Mouse (Mus musculus) thymus, postnatal 10 days (tissue): ENCODE measurements at regions not wholly inside any gene's neighbourhood (a gene's known extent, or its start where the extent isn't known, plus 50 kb on each side); places are given as distances from the start of the nearest gene placed in this dataset.
A peak's percentile ranks its signal among the peaks of the same experiment; 100 is the strongest.

Experiments
- DNase-seq, 2 experiments: peaks; one replicate each; pipeline ENCODE4 v3.0.0; 2021; ENCODE audit warnings: low spot score in 2 of 2

DNA sequence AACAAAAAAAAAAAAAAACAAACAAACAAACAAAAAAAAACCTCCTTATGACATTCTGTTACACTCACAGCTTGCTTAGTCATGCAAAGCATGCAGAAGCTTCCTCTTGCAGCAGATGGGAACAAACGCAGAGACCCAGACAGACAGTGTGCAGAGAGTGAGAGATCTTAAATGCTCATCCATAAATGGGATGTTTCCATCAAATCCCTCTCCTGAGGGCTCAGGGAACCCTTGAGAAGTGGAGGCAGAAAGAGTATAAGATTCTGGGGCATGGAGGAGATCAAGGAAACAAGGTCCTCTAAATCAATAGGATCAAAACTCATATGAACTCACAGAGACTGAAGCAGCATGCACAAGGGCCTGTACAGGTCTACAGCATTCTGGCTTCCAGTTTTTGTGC is 52.5 kb downstream of the Adm start:
- no peak for DNase-seq

DNA sequence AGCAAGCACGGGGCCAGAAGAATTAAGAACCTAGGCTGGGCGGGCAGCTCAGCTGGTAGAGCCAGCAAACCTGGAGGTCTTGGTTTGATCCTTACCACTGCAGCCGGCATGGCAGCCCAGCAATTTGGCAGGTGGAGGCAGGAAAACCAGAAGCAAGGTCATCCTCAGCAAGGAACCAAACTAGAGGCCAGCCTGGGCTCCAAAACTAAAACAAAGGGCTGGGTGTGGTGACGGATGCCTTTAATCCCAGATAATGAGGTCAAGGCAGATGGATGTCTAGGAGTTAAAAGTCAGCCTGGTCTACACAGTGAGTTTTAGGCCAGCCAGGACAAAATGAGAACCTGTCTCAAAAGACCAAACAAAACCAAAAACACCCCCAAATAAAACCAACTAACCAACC is 55.5 kb downstream of the Adm start:
- no peak for DNase-seq

DNA sequence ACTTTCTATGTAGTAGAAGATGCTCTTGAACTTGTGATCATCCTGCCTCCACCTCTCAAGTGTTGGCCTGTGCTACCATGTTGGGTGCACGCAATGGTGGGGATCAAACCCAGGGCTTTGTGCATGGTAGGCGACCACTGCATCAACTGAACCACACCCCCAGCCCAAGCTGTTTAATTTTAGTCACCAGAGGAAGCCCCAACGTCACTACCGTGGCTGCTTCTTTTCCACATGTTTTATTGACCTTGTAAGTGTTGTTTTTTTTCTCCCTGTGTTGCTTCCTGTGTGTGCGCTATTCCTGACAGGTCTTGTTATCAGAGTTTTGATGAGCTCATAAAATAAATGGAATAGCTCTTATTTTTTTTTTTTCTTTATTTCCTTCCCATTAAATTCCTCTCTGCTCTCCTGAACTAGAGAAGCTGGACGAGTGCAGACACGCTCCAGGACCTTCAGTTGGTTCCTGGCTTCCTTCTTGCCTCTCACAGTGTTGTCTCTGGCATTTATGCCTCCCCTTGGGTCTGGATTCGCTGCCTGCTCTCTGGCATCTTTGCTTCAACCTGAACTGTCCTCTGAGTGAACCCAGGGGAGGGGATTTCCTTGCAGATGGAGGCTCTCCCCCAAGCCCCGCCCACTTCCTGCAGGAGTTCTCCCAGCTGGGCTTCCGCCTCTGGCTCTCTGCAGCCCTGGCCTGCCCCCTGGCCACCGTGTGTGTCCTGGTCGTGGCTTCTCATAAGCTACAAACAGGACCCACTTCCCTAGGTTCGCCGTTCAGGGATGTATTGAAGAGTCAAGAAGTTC is 61.6 kb downstream of the Adm start:
- peak; percentile 48 to 73 for DNase-seq

DNA sequence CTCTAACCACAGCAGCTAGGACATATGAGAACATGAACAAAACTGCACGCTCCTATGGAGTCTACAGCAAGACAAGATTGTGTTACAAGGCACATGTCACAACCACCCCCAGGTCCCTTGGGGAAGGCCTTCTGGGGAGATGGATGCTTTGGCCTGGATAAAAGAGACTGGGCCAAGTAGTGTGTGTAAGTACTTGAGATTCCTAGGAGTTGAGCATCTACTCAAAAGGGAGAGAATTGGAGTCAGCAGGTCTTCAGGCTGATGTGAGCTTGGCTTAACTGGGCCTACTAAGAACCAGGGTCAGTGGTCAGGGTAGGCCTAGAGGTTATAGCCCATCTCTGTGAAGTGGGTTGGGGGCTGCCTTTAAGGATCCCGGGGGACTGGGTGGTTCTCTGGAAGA is 62.8 kb downstream of the Adm start:
- DNase-seq: no peak

DNA sequence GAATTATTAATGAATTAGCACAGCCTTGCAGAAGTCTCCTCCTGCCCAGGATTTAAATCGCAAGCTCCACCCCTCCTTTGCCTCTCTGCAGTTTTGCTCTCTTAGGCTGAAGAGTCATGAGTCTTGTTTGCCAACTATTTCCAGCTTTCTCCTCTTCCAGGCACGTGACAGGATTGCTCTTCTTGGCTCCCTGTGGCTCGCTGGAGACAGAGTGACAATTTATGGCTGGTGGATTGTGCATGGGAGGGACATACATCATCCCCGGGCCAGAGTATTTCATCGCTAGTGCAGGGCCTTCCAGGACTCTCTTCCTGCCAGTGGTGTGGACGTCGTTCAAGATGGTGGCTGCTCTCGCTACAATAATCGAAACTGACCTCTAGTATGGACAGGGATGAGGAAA is 63.4 kb downstream of the Adm start:
- no peak for DNase-seq

DNA sequence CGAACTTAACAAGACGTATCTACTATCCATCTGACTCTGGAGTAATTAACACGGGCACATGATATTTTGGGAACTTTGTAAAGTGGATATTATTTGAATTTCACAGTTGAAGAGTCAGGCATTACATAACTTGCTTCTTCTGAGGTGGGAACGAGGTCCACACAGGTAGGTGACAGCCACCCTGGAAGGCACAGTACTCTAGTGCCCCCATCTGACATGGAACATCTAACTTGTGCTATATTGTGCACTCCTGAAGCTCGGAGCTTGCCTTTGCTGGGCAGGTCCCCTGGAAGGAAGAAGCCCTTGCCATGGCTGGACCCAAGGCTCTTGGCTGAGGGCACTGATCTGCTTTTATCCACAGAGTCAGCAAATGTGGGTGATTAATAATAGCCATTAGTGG is 66.8 kb downstream of the Adm start:
- no peak for DNase-seq

DNA sequence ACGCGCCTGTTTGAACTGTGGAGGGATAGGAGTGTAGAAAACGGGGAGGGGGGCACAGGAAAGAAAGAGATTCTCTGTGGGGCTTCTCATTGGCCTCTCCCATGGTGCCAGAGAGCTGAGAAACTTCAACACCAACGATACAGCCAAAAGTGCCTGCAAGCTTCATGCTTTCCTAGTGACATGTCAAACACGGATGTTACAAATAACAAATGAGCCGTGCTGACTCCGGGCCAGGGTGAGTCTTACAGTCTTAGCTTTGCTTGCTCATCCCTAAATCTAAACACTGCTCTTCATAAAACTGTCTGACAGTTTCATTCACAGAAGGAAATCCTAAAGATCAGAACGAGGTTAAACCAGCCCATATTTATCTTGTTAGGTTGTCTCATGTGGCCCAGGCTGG is 68.3 kb downstream of the Adm start:
- DNase-seq: no peak

DNA sequence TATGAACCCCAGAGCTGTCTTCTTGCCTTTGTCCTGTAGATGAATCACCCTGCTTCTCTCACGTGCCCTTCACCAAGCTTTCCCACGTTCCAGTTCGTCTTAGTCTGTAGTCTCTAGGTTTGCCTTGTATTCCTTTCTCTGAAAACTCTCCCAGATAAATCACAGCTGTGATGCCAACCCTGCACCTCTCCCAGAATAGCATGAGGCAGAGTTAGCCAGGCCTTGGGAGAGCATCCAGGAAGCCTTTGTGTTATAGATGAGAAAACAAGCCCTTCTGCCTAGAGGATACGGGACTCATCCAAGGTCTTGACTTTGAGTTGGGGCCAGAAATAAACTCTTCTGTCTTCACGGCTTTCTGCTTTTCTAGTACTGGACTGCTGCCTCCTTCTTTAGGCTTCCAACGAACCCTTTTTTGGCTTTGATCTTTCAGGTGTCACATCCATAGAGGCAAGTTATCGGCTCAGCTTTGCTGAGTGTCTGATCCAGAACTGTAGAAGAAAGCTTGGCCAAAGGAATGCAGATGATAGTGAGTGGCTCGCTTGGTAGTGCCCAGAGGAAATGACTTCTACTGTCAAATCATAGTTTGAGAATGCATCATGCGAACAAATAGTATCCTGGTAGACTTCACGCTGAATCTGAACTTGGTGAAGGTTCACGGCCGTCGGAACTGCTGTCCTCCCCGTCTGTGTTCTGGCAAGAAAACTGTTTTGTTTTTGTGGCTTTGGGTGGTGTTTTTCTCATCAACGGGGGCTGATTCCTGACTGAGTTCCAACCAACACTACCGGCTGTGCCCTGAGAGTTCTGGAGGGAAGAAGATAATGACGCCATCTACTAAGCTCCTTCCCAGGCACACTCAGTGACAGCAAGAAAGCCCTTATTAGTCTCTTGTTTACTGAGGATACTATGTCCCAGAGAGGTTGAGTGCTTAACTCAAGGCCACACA is 69.5 kb upstream of the Ampd3 start:
- DNase-seq: no peak

DNA sequence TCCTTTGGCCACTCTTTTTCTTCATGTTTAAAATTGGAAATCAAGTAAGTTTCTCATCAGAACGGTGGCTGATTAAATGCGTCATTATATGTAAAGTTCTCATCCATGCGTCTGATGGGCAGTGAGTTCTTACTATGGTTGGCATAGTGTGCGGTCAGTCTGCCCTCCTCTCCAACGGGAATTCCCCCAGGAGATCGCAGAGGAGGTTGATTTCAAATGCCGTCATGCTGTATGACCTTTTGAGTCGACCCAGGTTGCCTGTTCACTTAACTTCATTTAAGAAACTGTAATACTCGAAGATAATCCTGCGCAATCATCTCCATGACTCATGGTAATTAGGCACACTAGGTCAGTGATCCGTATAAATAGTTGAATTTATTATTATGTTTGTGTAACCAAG is 68.4 kb upstream of the Ampd3 start:
- no peak for DNase-seq

DNA sequence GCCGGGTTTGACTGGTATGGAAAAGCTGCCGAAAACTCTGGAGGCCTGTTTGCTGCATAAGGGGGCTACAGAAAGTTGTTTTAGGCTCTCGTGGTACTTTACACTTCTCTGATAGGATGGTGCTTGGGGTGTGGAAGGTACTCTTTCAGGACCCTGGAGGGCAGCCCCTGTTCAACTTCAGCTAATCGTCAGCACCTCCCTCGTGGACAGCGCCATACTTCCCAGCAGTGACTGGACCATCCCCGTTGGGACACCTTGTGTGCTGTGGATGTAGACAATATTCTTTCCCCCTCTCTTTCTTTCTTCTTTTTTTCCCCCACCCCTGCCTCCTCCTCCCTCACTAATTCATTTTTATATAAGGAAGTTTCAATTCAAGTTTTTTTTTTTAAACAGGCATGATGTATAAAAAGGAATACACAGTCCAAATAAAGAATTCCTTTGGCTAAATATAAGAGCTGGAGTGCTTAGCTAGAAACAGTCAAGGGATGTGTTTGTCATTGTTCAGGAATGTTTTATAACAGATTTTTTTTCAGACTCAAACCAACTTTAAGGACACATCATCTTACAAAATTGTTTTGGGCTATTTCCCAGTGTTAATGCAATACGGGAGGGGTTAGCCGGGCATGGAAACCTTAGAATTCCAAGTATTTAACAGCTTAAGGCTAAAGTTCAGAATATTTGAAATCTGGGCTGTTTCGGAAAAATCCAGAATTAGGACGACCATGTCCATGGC is 66.2 kb upstream of the Ampd3 start:
- DNase-seq: no peak

DNA sequence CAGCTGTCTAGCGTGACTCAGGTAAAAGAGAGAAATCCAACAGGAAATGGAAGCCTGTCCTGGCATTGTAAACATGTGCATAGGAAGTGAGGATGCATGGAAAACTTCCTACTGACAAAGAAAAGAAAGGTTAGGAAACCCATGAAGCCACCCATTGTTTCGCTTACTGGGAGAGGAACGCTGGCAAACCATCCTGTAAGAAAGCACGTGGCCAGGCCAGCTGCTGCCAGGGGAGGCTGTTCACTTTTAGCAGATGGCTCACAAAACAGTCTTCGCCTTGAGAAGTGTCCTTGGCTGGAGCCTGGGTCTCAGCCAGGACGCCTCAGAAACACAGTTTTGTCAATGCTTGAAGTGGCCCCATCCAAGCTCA is 65.6 kb upstream of the Ampd3 start:
- DNase-seq: no peak

DNA sequence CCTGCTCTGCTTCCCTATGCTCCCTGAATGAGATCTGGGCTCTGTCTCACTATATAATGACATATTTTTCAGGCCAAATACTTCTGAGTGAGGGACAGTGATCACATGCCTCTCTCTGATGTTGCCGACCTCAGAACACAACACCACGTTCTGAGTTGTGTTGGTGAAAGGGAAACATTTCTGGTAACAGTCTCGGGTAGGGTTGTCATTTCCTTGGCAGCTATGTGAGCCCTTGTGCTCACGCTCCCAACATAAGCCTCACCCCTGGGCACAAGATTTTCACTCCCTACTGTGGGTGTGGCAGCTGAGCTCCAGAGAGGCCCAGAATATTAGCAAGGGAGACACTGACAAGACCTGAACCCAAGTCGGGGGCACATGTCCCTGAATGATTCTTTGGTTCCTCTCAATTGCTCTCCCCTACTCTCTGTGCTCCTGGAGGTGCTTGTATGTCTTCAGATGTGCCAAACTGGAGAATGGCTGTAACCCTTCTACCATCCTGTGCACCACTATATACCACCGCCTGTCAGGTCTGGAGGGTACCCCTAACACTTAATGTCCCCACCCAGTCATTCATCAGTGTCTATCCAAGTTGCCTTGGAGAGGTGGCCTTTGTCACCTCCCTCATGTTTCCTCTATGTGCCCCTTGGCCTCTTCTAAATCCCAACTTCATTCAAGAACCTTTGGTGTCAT is 62.5 kb upstream of the Ampd3 start:
- no peak for DNase-seq

DNA sequence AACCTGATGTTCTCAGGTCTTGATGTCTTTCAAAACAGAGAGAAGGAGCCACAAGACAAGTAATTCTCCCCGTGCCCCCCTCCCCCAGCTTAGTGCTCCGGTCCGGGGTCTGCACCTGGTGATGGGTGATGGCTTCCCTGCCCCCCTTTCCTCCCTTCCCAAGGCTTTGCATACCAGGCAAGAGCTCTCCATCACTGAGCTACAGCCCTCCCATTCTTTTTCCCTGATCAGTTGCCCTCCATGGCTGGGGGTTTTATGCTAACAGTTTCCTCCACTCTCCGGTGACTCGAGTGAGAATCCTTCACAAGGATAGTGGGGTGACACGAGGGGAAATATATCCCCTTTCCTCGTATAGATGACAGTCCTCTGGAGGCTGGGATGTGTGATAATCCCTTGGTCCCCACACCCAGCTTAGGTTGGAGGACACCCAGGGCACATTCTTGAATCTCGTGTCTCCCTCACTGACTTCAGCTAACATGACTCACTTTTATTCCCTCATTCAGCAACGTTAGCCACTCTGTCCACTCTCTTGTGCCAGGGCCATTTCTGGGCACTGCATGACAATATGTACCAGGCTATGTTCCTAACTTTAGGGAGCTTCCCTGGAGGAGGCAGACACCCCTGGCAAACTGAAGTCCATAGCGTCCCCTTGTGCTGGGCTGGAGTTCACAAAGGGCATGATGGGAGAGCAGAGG is 61.9 kb upstream of the Ampd3 start:
- no peak for DNase-seq

DNA sequence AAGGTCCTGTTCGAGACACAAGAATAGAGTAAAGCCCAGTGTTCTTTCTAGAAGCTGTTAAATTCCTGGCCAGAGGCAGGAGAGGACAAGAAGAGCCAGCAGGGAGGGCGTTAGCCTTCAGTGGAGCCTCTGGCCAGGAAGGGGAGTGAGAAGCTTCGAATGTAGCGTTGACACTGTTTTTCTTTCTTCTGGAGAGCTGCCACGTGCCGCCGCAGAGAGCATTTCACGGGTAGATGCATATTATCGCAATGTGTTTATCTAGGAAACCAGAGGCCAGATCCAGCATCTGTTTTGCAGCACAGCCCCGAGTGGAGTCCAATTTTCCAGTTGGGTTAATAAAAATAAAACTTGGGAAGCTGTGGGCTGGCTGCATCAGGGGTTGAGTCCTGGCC is 61.3 kb upstream of the Ampd3 start:
- no peak for DNase-seq

DNA sequence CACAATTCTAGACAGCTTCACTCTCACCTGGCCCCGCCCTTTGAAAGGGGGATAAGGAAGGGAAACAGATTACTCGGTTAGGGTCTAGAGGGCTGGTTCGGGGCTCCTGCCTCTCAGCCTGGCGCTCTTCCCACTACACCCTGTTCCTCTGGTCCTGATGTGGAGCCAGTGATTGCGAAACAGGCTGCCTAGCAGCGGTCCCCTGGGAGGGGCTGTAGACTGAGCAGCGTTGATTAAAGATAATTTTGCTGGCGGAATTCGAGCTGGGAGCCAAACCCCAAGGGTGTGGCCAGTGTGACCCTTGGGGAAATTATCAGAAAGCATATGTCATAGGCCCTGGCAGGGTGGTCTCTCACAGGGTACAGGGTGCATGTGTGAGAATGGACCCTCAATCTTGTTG is 59.9 kb upstream of the Ampd3 start:
- DNase-seq: no peak

DNA sequence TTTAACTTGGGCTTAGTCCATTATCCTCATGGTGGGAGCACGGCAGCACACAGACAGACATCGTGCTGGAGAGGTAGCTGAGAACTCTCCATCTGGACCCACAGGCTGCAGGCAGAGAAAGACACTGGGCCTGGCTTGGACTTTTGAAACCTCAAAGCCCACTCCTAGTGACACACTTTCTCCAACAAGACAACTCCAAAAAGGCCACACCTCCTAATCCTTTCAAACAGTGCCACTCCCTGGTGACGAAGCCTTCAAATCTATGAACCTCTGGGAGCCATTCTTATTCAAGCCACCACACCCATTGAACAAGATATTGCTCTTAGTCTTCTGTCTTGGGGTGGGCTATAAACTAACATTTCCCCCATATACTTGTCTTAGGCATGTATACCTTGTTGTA is 59.2 kb upstream of the Ampd3 start:
- DNase-seq: no peak

DNA sequence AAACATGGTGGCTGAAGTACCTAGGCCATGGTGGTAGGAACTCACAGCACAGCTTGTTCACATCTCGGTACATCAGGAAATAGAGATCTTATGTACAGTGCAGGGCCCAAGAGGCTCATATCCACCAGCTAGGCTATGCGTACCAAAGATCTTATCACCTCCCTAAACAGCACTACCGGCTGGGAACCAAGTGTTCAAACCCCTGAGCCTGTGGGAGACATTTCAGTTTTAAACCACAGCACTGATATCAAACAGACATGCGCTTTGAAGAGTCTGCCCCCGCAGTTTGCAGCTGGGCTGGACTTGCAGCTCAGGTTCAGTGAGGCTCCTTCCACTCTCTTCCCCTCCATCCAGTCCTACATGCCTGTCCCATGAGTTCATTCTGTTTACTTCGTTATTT is 58.4 kb upstream of the Ampd3 start:
- DNase-seq: no peak

DNA sequence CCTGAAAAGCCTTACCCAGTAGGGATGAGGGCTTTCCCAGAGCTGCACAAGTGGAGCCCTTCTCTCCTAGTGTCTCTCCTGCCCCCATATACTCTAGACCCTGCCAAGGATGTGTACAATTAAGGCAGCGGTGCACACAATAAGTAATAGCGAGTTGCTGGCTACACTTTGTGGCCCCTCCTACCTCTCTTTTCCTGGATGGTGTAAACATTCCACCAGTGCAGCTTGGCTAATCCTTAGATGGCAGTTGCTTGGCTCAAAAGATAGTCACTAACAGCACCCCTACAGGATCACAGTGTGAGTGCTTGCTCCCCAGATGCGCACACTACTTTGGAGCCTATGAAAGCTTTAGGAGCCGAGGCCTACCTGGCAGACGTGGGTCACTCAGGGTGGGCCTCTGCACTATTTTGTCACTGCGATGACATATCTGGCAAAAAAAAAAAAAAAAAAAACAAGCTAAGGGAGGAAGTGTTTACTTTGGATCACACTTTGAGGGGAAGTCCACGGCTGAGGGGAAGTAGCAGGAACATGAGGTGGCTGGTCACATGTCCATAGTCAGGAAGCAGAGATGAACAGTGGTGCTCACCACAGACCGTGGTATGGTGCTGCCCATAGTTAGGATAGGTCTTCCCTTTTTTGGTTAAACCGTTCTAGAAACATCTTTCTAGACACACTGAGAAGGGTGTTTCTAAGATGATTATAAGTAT is 57.6 kb upstream of the Ampd3 start:
- no peak for DNase-seq

DNA sequence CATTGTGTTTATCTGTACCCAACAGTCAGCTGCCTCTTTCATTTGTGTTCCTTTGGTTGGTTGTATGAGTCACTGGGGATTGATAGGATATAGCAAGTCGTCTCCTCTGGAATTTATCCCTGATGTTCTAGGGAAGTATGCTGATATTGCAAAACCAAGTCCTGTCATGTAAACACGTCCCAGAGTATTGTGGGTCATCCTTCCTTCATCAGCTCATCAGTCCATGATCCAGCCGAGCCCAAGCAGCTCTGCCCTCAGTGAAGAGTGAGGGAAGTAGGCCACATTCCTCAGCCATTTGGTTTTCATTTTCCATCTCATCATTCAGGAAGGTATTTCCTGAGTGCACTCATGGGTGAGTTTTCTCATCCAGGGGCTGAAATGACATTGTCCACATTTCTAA is 54.3 kb upstream of the Ampd3 start:
- no peak for DNase-seq

DNA sequence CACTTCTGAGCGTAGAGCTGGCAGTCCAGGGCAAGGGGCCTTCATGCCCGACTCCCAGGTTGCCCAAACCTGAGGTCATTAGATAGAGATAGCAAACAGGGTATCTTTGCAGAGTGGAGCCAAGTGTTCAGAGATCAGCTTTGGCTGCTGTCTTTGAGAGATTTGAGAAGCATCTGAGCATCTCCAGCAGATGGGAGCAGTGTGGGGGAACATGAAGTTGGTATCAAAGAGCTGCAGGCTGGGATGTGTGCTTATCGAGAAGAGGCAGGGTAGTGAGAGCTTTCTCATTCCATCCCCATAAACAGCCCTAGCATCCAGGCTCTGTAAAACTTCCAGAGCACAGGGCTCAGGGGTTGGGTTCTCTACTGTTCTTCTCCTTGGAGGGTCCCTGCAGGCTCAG is 52.9 kb upstream of the Ampd3 start:
- no peak for DNase-seq

DNA sequence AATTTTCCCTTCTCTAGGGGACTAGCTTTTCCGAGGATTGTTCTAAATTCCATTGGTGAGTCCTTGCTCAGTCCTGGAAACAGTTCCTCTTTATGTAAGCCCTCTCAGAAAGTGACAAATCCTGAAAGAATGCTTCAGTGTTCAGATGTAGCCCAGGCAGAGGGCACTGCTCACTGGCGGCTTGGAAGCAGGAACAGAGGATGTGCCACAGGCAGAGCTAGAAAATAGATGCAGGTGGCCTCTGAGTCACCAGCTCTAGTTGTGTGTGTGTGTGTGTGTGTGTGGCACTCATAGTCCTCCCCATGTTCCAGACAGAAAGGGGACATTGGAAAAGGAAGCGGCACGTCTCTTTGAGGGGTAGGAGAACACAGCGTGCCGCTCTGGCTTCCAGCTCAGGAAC is 52.5 kb upstream of the Ampd3 start:
- no peak for DNase-seq
